Mouse (Mus musculus) hindlimb bud, embryonic 11.5 days (tissue): ENCODE measurements at regions not wholly inside any gene's neighbourhood (a gene's known extent, or its start where the extent isn't known, plus 50 kb on each side); places are given as distances from the start of the nearest gene placed in this dataset.

Experiments
- DNase-seq: peaks from one replicate; pipeline ENCODE4 v3.0.0-alpha.2; 2012; ENCODE audit warnings: low read depth, low spot score; ENCODE audit errors: extremely low spot score

GRCm38 (mm10) chr9:116232386-116232785 lies 57.2 kb upstream of the Tgfbr2 start:
- DNase-seq, result no peak

- DNase-seq, result no peak
Measured at GRCm38 (mm10) chr9:116231351-116232311, 56.5 kb upstream of the Tgfbr2 start.

GRCm38 (mm10) chr9:116230346-116230745 lies 55.2 kb upstream of the Tgfbr2 start:
- no peak for DNase-seq

- DNase-seq, result no peak
Measured at GRCm38 (mm10) chr9:116228443-116228842, 53.3 kb upstream of the Tgfbr2 start.

GRCm38 (mm10) chr9:116227738-116228137 lies 52.6 kb upstream of the Tgfbr2 start:
- no peak for DNase-seq
